Mouse (Mus musculus) spleen, adult 2 months (tissue): Measurements from ENCODE around the gene D430041D05Rik.

Experiments used
- CTCF ChIP-seq: fragments of 200-500 bp; IDR thresholded peaks from 2 replicates; pipeline ENCODE4 v1.5.1; 2011; ENCODE audit warnings: mild to moderate bottlenecking, inconsistent platforms; ENCODE audit not compliant: insufficient read depth, insufficient read length, insufficient replicate concordance; ENCODE audit errors: extremely low read depth
- POLR2A ChIP-seq: fragments of 200-500 bp; IDR thresholded peaks from 2 replicates; pipeline ENCODE4 v1.6.1; 2011; ENCODE audit warnings: low read depth, low read length, inconsistent platforms

DNA sequence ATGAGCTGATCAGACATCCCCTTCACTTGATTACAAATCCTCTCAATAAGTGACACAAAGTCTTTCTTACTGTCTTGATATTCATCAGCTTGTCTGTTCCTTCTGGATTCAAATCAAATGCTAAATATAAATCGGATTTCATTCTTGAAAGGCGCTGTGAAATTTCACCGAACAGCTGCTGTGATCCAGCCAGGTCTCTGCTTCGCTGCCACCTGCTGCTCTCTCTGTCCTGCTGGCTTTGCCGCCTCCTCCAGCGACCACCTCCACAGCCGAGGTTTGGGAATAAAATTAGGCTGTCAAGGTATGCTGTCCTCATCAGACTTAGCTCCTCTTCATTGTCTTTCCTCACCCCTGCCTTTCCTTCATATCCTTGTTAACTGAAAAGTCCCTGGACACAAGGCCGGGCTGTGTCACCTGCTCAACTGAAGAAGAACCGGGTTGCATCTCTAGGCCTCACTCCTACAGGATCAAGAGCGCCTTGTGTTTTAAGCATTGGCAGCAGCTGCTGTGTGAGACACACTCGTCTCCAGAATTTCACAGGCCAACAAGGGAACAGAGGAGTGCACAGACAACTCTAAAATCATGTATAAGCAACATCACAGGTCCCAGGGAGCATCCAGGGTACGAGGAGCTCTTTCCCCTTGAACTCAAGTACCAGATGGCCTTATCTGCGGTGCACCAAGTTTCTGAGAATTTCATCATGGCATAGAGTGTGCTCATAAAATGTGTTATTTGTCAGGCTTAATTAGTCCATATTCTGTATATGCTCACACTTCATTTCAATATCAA, 59.2 kb downstream of the D430041D05Rik start:
- TF ChIP-seq CTCF (no peak), POLR2A (no peak)
